Mouse (Mus musculus): ENCODE measurements at regions not wholly inside any gene's neighbourhood (a gene's known extent, or its start where the extent isn't known, plus 50 kb on each side); places are given as distances from the start of the nearest gene placed in this dataset.

- DNase-seq (ENCODE audit: extremely low read depth, low read depth), result no peak
These were observed 64.0 kb upstream of the Map1b start for GRCm38 (mm10) chr13:99580296-99580695.

GRCm38 (mm10) chr13:99579596-99580175 is 63.3 kb upstream of the Map1b start:
- no peak for DNase-seq (ENCODE audit: extremely low read depth, low read depth)

DNA sequence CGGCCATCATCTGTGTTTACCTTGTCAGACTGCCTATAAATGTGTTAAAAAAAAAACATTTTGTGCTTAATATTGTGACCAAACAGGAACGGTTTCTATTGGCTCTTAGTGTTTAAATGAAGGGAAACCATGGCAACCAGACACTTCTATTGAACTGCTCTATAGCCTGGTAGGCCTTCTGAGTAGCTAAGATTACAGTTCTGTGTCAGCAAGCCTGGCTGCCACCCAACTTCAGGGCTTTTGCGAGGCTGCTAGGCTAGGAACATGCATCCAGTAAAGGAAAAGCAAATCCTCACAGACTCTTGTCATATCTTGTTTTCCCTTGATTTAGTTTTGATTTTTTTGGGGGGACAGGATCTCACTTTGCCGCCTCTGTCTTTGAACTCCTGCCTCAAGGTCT is 61.3 kb upstream of the Map1b start:
- DNase-seq (ENCODE audit: extremely low read depth, low read depth), result no peak

DNA sequence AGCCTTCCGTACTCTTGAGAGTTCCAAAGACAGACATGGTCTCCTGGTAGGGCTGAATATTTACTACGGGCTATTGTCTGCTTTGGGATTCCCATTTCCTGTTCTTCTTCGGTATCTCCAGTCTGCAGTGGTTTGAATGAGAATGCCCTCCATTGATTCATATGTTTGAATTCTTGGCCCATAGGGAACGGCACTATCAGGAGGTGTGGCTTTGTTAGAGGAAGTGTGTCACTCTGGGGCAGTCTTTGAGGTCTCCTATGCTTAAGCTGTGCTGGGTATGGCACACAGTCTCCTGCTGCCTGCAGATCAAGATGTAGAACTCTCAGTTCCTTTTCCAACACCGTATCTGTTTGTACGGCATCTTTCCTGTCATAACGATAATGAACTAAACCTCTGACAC is 56.7 kb upstream of the Map1b start:
- no peak for DNase-seq (ENCODE audit: extremely low read depth, low read depth)

GRCm38 (mm10) chr13:99572381-99572780 is 56.0 kb upstream of the Map1b start:
- DNase-seq (ENCODE audit: extremely low read depth, low read depth), result no peak
